Mouse (Mus musculus): ENCODE results near the gene Adora3. TPM values are rescaled to one million over a fixed set of nuclear protein-coding genes. Genes with fewer than 3 reads are reported as not detected.
A peak's percentile ranks its signal among the peaks of the same experiment; 100 is the strongest.

Adora3 gene
- polyA plus RNA-seq, 1 experiment from 2014 or later, result 0.21 TPM

GRCm38 (mm10) chr3:105894601-105895592 lies 24.2 kb downstream of the Adora3 start:
- Histone ChIP-seq H3K27me3 (no peaks in the 10 kb centered on the region), H3K27ac (peak overlapping the region; percentile 74), H3K4me2 (no peak overlapping the region), H3K9me3 (no peaks in the 10 kb centered on the region), H3K4me1 (peaks cover 36% of the 10 kb centered on the region), H3K4me3 (no peak overlapping the region), H3K36me3 (no peaks in the 10 kb centered on the region), H3K9ac (no peak overlapping the region)
- ATAC-seq (ENCODE audit: borderline replicate concordance, extremely low read depth, low FRiP score, low TSS enrichment), result peak; percentile 66
- 52% methylated on average over 23 of the region's 23 CpGs for WGBS

GRCm38 (mm10) chr3:105896811-105897210 lies 26.2 kb downstream of the Adora3 start:
- H3K4me3 ChIP-seq, result no peak overlapping the region
- H3K36me3 ChIP-seq, result no peaks in the 10 kb centered on the region
- H3K27ac ChIP-seq, result no peak overlapping the region
- H3K4me2 ChIP-seq, result no peak overlapping the region
- no peaks in the 10 kb centered on the region for H3K9me3 ChIP-seq
- no peak overlapping the region for H3K9ac ChIP-seq
- no peak for ATAC-seq (ENCODE audit: borderline replicate concordance, extremely low read depth, low FRiP score, low TSS enrichment)
- no peaks in the 10 kb centered on the region for H3K27me3 ChIP-seq
- WGBS, result 81% methylated on average over 3 of the region's 3 CpGs
- peaks cover 31% of the 10 kb centered on the region for H3K4me1 ChIP-seq

DNA sequence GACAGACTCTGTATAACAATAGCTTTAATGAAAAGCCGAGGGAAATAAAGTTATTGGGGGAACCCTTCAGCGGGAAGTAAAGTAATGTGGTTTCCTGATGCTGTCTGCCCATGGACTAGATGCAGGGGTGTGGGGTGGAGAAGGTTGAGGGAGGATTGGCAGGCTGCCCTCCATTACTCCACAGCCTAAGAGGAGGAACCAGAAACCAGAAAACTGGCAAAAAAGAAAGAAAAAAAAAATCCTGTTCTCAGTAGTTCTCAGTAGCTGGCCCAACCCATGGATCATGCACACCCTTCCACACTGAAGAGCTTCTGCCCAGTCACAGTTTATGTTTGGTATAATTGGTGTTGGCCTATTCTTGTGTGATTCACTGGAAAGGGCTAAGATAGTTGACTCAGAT lies 27.7 kb downstream of the Adora3 start:
- Histone ChIP-seq H3K36me3 (no peaks in the 10 kb centered on the region), H3K9me3 (no peaks in the 10 kb centered on the region), H3K27me3 (no peaks in the 10 kb centered on the region), H3K9ac (no peak overlapping the region), H3K27ac (no peak overlapping the region), H3K4me2 (no peak overlapping the region), H3K4me3 (no peak overlapping the region), H3K4me1 (peaks cover 22% of the 10 kb centered on the region)
- no peak for ATAC-seq (ENCODE audit: borderline replicate concordance, extremely low read depth, low FRiP score, low TSS enrichment)
- WGBS, result 68% methylated on average over 2 of the region's 2 CpGs

GRCm38 (mm10) chr3:105898861-105899260 lies 28.2 kb downstream of the Adora3 start:
- no peak for ATAC-seq (ENCODE audit: borderline replicate concordance, extremely low read depth, low FRiP score, low TSS enrichment)
- no peak overlapping the region for H3K4me2 ChIP-seq
- H3K9ac ChIP-seq, result no peak overlapping the region
- H3K9me3 ChIP-seq, result no peaks in the 10 kb centered on the region
- H3K4me3 ChIP-seq, result no peak overlapping the region
- H3K36me3 ChIP-seq, result no peaks in the 10 kb centered on the region
- no peaks in the 10 kb centered on the region for H3K27me3 ChIP-seq
- H3K27ac ChIP-seq, result no peak overlapping the region
- H3K4me1 ChIP-seq, result peaks cover 20% of the 10 kb centered on the region
- 78% methylated on average over 11 of the region's 11 CpGs for WGBS

- H3K9ac ChIP-seq, result no peak overlapping the region
- no peaks in the 10 kb centered on the region for H3K27me3 ChIP-seq
- peaks cover 13% of the 10 kb centered on the region for H3K4me1 ChIP-seq
- H3K4me2 ChIP-seq, result no peak overlapping the region
- H3K36me3 ChIP-seq, result no peaks in the 10 kb centered on the region
- ATAC-seq (ENCODE audit: borderline replicate concordance, extremely low read depth, low FRiP score, low TSS enrichment), result peak; percentile 47; the same call in 1 of the 2 replicates
- H3K4me3 ChIP-seq, result no peak overlapping the region
- no peaks in the 10 kb centered on the region for H3K9me3 ChIP-seq
- 35% methylated on average over 8 of the region's 8 CpGs for WGBS
- no peak overlapping the region for H3K27ac ChIP-seq
Measured at GRCm38 (mm10) chr3:105899394-105900147, 28.9 kb downstream of the Adora3 start.

DNA sequence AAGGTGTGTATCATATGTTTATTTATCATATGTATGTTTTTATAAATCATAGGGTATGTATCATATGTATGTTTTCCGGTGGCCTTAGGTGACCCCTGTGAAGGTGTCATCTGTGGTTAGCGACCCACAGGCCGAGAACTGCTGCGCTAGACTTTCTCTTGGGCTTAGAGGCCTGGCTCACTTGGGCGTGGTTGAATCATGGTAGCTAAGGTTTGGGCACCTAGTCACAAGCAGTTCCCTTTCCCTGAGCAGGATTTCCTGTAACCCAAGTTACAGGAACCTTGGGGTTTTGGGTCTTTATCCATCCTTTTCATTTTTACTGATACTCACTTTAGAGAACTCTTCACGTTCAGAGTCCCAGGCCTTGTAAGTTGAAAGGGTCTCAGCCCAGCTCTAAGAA lies 29.6 kb downstream of the Adora3 start:
- no peak overlapping the region for H3K27ac ChIP-seq
- no peaks in the 10 kb centered on the region for H3K36me3 ChIP-seq
- H3K9ac ChIP-seq, result no peak overlapping the region
- H3K4me1 ChIP-seq, result peaks cover 8% of the 10 kb centered on the region
- no peaks in the 10 kb centered on the region for H3K9me3 ChIP-seq
- 74% methylated on average over 6 of the region's 6 CpGs for WGBS
- H3K4me3 ChIP-seq, result no peak overlapping the region
- no peak for ATAC-seq (ENCODE audit: borderline replicate concordance, extremely low read depth, low FRiP score, low TSS enrichment)
- H3K4me2 ChIP-seq, result no peak overlapping the region
- no peaks in the 10 kb centered on the region for H3K27me3 ChIP-seq

GRCm38 (mm10) chr3:105900716-105901115 lies 30.1 kb downstream of the Adora3 start:
- H3K9ac ChIP-seq, result no peak overlapping the region
- no peak overlapping the region for H3K27ac ChIP-seq
- no peak overlapping the region for H3K4me3 ChIP-seq
- H3K36me3 ChIP-seq, result no peaks in the 10 kb centered on the region
- H3K4me2 ChIP-seq, result no peak overlapping the region
- no peaks in the 10 kb centered on the region for H3K9me3 ChIP-seq
- no peaks in the 10 kb centered on the region for H3K27me3 ChIP-seq
- H3K4me1 ChIP-seq, result peaks cover 4% of the 10 kb centered on the region
- ATAC-seq (ENCODE audit: borderline replicate concordance, extremely low read depth, low FRiP score, low TSS enrichment), result no peak
- 71% methylated on average over 3 of the region's 3 CpGs for WGBS

DNA sequence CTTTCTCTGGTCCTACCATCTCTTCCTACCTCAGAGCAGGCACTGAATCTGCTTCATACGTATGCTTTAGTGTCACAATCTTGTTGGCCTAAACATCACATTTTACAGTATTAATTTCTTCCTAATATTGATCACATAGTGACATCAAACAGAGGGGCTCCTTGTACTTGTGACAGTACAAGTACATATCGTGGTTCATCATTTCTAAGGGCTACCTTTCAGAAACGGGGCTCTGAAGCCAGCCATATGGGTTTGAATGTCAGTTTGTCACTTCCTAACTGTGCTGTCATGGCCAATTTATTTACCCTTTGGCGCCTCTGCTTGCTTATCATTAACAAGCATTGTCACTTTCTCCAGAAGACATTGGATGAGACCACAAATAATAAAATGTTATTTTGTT lies 30.8 kb downstream of the Adora3 start:
- no peak overlapping the region for H3K4me3 ChIP-seq
- no peaks in the 10 kb centered on the region for H3K27me3 ChIP-seq
- 61% methylated on average over 4 of the region's 4 CpGs for WGBS
- no peaks in the 10 kb centered on the region for H3K36me3 ChIP-seq
- H3K9me3 ChIP-seq, result no peaks in the 10 kb centered on the region
- no peak overlapping the region for H3K27ac ChIP-seq
- H3K4me2 ChIP-seq, result no peak overlapping the region
- peaks cover 4% of the 10 kb centered on the region for H3K4me1 ChIP-seq
- no peak for ATAC-seq (ENCODE audit: borderline replicate concordance, extremely low read depth, low FRiP score, low TSS enrichment)
- no peak overlapping the region for H3K9ac ChIP-seq

- Histone ChIP-seq H3K36me3 (no peaks in the 10 kb centered on the region), H3K4me3 (no peak overlapping the region), H3K4me2 (no peak overlapping the region), H3K9me3 (no peaks in the 10 kb centered on the region), H3K4me1 (peaks cover 4% of the 10 kb centered on the region), H3K27ac (no peak overlapping the region), H3K27me3 (no peaks in the 10 kb centered on the region), H3K9ac (no peak overlapping the region)
- ATAC-seq (ENCODE audit: borderline replicate concordance, extremely low read depth, low FRiP score, low TSS enrichment), result no peak
- WGBS, result 51% methylated on average over 4 of the region's 4 CpGs
Measured at GRCm38 (mm10) chr3:105904213-105904612, 33.6 kb downstream of the Adora3 start.

DNA sequence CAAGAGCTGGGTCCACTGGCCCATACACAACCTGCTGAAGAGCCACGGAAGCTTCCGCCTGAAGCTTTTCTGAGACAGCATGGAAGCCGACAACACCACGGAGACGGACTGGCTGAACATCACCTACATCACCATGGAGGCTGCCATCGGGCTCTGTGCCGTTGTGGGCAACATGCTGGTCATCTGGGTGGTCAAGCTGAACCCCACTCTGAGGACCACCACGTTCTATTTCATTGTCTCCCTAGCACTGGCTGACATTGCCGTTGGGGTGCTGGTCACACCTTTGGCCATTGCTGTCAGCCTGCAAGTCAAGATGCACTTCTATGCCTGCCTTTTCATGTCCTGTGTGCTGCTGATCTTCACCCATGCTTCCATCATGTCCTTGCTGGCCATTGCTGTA lies 34.1 kb downstream of the Adora3 start:
- WGBS, result 92% methylated on average over 9 of the region's 9 CpGs
- Histone ChIP-seq H3K36me3 (no peaks in the 10 kb centered on the region), H3K27me3 (no peaks in the 10 kb centered on the region), H3K4me3 (no peak overlapping the region), H3K4me1 (peaks cover under 1% of the 10 kb centered on the region), H3K4me2 (no peak overlapping the region), H3K27ac (no peak overlapping the region), H3K9me3 (no peaks in the 10 kb centered on the region), H3K9ac (no peak overlapping the region)
- no peak for ATAC-seq (ENCODE audit: borderline replicate concordance, extremely low read depth, low FRiP score, low TSS enrichment)

GRCm38 (mm10) chr3:105907956-105908655 lies 37.4 kb downstream of the Adora3 start:
- H3K9ac ChIP-seq, result no peak overlapping the region
- H3K4me3 ChIP-seq, result no peak overlapping the region
- no peak overlapping the region for H3K27ac ChIP-seq
- H3K4me2 ChIP-seq, result no peak overlapping the region
- no peaks in the 10 kb centered on the region for H3K27me3 ChIP-seq
- no peaks in the 10 kb centered on the region for H3K36me3 ChIP-seq
- H3K4me1 ChIP-seq, result no peaks in the 10 kb centered on the region
- whole genome bisulfite sequencing, result 27% methylated on average over 9 of the region's 9 CpGs
- no peak for ATAC-seq (ENCODE audit: borderline replicate concordance, extremely low read depth, low FRiP score, low TSS enrichment)
- no peaks in the 10 kb centered on the region for H3K9me3 ChIP-seq
